Mouse (Mus musculus) neural tube, embryonic 10.5 days (tissue): ENCODE results near the gene Tmub1.
"Not testable (repeated sequence)": the region's sequence is repeated elsewhere in the genome, so short reads cannot be mapped to it uniquely, and the experiment has no call there.

Experiments
- DNase-seq: peaks from one replicate; pipeline ENCODE4 v3.0.0-alpha.2; 2017; ENCODE audit warnings: low spot score; ENCODE audit errors: extremely low spot score

Gene Tmub1

GRCm38 (mm10) chr5:24424004-24424781 is 23.5 kb downstream of the Tmub1 start:
- no peak for DNase-seq

- DNase-seq = peak; percentile 97
Observed at GRCm38 (mm10) chr5:24423129-24424003, 24.3 kb downstream of the Tmub1 start, which contains the start of the genes Cdk5 and Slc4a2. Gene Cdk5 (minus strand): TSS chr5:24423530. Gene Slc4a2 (plus strand): TSS chr5:24423837.

GRCm38 (mm10) chr5:24420381-24420780 is 27.3 kb downstream of the Tmub1 start:
- DNase-seq = no peak

GRCm38 (mm10) chr5:24417587-24417986 is 30.1 kb downstream of the Tmub1 start:
- no peak for DNase-seq

DNA sequence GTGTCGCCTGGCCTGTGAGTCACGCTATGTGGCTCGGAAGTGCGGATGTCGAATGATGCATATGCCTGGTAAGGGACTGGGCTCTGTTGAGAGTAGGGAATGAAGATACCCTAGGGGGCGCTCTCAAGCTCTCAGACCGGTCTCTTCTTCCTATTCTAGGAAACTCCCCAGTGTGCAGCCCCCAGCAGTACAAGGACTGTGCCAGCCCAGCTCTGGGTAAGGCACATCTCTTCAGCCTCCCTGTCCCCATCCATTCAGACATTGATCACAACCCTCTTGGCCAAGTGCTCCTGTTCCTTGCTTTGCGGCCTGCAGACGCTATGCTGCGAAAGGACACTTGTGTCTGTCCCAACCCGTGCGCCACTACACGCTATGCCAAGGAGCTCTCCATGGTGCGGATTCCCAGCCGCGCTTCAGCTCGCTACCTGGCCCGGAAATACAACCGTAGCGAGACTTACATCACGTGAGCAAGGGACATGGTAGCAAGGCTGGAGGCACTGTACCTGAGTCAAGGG is 31.4 kb downstream of the Tmub1 start:
- DNase-seq = peak; percentile 60

- no peak for DNase-seq
Observed at GRCm38 (mm10) chr5:24413938-24414337, 33.7 kb downstream of the Tmub1 start.

DNA sequence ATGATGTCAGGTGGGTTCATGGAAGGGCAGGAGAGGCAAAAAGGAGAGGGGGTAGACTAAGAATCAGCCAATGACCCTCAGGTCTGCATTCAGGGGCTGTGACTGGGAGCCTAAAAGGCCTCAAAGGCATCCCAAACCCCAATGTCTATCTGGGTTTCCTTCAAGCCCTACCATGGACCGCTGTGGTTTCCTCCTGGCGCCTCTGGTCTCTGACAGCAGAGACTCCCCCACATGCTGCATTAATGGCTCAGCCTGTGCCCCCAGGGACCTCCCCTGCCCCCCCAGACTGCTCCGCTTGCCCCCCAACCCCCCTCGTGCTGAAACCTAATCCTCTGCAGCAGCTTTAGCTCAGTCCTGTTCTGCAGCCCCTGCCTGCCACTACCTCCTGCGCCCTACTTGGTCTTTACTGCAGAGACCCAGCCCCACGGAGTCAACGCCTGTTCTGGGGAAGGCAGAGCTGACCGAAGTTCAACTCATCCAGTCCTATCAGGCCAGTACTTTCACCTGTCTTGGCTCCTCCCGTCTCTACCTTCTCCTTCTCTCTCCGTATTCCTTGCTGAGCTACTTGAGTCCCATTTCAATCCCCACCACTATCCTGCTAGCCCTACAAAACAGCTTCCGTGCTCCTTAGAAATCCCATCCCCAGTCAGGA is 34.5 kb downstream of the Tmub1 start, which contains the start of gene Asic3:
Gene Asic3 (plus strand): TSS at position 351 of the 652 bp plus-strand sequence.
- no peak for DNase-seq

- no peak for DNase-seq
Observed at GRCm38 (mm10) chr5:24412063-24412462, 35.6 kb downstream of the Tmub1 start.

- DNase-seq = no peak
Observed at GRCm38 (mm10) chr5:24409466-24409865, 38.2 kb downstream of the Tmub1 start.

DNA sequence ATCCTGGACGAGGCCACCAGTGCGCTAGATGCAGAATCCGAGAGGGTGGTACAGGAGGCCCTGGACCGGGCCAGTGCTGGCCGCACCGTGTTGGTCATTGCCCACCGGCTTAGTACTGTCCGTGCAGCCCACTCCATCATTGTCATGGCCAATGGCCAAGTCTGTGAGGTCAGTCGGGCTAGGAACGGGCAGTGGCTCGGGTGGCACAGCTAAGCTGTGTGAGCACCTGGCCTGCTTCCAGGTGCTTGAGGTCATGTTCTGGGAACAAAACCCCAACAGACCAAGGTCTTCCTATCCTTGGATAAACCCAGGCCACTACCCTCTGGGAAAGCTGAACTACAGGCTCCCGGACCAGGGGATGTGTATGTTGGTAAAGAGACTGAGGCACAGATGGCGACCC is 39.0 kb downstream of the Tmub1 start:
- DNase-seq = no peak

DNA sequence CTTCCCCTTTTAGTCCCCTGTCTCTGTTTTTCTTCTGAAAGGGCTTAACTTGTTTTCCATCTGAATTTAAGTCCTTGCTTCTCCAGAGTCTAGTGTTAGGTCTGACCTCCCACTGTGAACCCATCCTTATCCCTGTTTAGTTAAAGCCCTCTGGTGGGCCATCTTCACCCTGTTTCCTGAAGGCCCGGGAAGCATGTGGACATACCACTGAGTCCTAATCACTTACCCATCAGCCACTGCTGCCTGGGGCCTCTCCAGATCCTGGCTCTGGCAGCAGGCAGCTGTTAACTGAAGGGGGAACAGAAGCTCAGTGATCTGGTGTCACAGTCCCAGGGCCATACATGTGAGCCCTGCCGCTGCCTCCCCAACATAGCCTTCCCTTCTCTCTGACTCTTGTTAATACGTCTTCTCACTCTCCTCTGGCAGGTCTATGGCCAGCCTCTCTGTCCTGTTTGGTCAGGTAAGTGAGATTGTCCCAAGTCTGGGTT is 42.2 kb downstream of the Tmub1 start:
- no peak for DNase-seq

GRCm38 (mm10) chr5:24404594-24405360 is 42.9 kb downstream of the Tmub1 start:
- DNase-seq = no peak

- no peak for DNase-seq
Observed at GRCm38 (mm10) chr5:24401969-24402368, 45.7 kb downstream of the Tmub1 start.

DNA sequence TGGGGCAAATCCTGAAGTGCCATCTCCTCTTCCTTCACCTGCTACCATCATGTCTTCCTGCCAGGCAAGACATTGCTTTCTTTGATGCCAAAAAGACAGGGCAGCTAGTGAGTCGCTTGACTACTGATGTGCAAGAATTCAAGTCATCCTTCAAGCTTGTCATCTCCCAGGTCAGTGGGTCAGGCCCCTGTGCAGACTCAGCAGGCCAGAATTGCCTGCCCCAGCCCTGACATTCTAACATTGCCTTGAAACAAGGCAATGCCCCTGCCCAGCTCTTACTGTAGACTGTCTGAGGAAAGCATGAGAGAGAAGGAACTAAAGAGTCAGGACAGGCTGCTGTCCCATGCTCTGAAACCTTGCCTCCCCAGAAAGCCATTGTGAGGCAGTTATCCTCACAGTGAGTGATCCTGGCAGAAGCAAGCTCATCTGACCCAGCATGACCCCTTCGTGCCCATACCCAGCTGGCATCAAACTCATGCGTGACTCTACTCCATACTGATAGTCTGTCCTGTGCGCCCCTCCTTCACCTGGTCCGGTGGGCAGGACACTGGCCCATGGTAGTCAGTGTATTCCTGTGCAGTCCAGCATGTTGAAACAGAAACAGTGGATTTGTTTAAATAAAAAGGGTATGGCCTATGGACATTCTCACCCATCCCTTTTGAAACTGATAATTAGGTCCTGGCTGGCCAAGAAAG is 46.6 kb downstream of the Tmub1 start:
- no peak for DNase-seq

DNA sequence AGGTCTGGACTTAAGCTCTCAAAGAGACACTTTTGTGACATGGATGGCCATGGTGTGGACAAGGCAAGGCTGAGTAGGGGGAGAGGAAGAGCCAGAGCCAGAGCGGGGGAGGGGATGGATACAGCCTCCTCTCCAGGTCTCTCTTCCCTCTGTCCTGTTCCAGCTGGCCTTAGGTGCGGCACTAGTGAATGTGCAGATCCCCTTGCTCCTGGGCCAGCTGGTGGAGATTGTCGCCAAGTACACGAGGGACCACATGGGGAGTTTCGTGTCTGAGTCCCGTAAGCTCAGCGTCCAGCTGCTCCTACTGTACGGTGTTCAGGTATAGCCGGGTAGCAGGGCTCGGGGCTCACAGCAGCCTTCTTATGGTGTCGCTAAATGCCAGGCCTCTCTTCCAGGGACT is 47.3 kb downstream of the Tmub1 start:
- no peak for DNase-seq

GRCm38 (mm10) chr5:24399686-24400085 is 48.0 kb downstream of the Tmub1 start:
- no peak for DNase-seq

GRCm38 (mm10) chr5:24396254-24396653 is 51.4 kb downstream of the Tmub1 start:
- not testable (repeated sequence) for DNase-seq
